Mouse (Mus musculus) CH12.LX (cell line): Measurements from ENCODE around the gene Washc1.

ENCODE experiments used
- CTCF ChIP-seq, 2 experiments: IDR thresholded peaks in 1 of 2; conservative IDR thresholded peaks in 1 of 2; 2 replicates each; pipeline ENCODE4 v1.5.1; 2011 to 2012; ENCODE audit warnings: low read depth in 2 of 2, low read length in 2 of 2, improper control_type of control experiment in 1 of 2, inconsistent platforms in 1 of 2, mild to moderate bottlenecking in 1 of 2, moderate library complexity in 1 of 2
- EP300 ChIP-seq: IDR thresholded peaks from 2 replicates; pipeline ENCODE4 v1.6.1; 2011; ENCODE audit warnings: low read length, improper control_type of control experiment
- GABPA ChIP-seq: IDR thresholded peaks from 2 replicates; pipeline ENCODE4 v1.6.1; 2012; ENCODE audit warnings: low read depth, low read length, improper control_type of control experiment, inconsistent platforms; ENCODE audit not compliant: insufficient replicate concordance
- JUN ChIP-seq: IDR thresholded peaks from 2 replicates; pipeline ENCODE4 v1.6.1; 2011; ENCODE audit warnings: low read depth, mild to moderate bottlenecking, low read length, improper control_type of control experiment, moderate library complexity; ENCODE audit not compliant: insufficient read depth
- MAX ChIP-seq: IDR thresholded peaks from 2 replicates; pipeline ENCODE4 v1.6.1; 2011; ENCODE audit warnings: low read length, improper control_type of control experiment
- POLR2A ChIP-seq: IDR thresholded peaks from 2 replicates; pipeline ENCODE4 v1.6.1; 2011; ENCODE audit warnings: low read depth, mild to moderate bottlenecking, improper control_type of control experiment, low read length
- RAD21 ChIP-seq: IDR thresholded peaks from 2 replicates; pipeline ENCODE4 v1.6.1; 2011; ENCODE audit warnings: low read depth, mild to moderate bottlenecking, low read length, improper control_type of control experiment, moderate library complexity

DNA sequence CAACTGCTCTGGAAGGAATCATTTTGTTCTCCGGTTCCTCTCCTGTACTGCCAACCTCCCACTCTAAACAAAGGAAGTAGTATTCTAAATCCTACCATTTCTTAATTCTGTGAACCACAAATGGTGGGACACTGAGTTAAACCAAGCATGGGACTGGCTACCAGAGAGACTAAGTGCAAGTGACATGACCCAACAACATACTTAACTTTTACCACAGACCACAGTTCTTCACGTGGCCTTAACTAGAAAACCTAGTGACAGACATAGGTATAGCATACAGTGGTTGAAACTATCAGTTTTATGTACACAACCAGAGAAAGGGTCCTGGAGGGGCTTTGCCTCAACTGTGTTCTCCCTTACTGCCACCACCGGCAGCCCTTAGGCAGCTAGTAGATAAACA, 18.7 kb upstream of the Washc1 start:
- no peak for TF ChIP-seq EP300
- TF ChIP-seq JUN, result no peak
- TF ChIP-seq RAD21, result no peak
- no peak for TF ChIP-seq CTCF (conservative IDR thresholded peaks at IDR 0.05 in 1 of 2, IDR thresholded peaks at IDR 0.05 in 1 of 2; ENCODE audit: low read depth in 2 of 2, low read length in 2 of 2)
- no peak for TF ChIP-seq MAX
- no peak for TF ChIP-seq POLR2A
- TF ChIP-seq GABPA, result no peak
